Mouse (Mus musculus) midbrain, postnatal 0 days (tissue): ENCODE data around the gene Ccr8. TPM values are rescaled to one million over a fixed set of nuclear protein-coding genes. Genes with fewer than 3 reads are reported as not detected.
"Not testable (repeated sequence)": the region's sequence is repeated elsewhere in the genome, so short reads cannot be mapped to it uniquely, and the experiment has no call there.

ENCODE experiments used
- ATAC-seq: fragments of 200-750 bp; cut with Nextera tagmentation; 2 replicates; pipeline ENCODE4 v1.8.0; 2017; ENCODE audit warnings: moderate number of reproducible peaks, mild to moderate bottlenecking, moderate TSS enrichment, moderate library complexity; ENCODE audit not compliant: low FRiP score
- DNase-seq: peaks from one replicate; pipeline ENCODE4 v3.0.0-alpha.2; 2015; ENCODE audit warnings: low spot score
- H3K27ac ChIP-seq: fragments of 300-500 bp; sonication (generic); 2 replicates; pipeline ENCODE4 v1.5.1; 2014; ENCODE audit warnings: low read depth, mild to moderate bottlenecking, low read length, mixed read lengths
- H3K27me3 ChIP-seq: fragments of 300-500 bp; sonication (generic); 2 replicates; pipeline ENCODE4 v1.6.1; 2014; ENCODE audit warnings: low read length, control low read depth, mixed read lengths; ENCODE audit not compliant: insufficient read depth
- H3K36me3 ChIP-seq: fragments of 300-500 bp; sonication (generic); 2 replicates; pipeline ENCODE4 v1.6.1; 2014; ENCODE audit warnings: low read length, control low read depth, mixed read lengths; ENCODE audit not compliant: insufficient read depth
- H3K4me1 ChIP-seq: fragments of 300-500 bp; sonication (generic); 2 replicates; pipeline ENCODE4 v1.6.1; 2014; ENCODE audit warnings: mild to moderate bottlenecking, control low read depth, antibody characterized with exemption, low read length, mixed read lengths; ENCODE audit not compliant: insufficient read depth
- H3K4me2 ChIP-seq: fragments of 300-500 bp; sonication (generic); 2 replicates; pipeline ENCODE4 v1.6.1; 2014; ENCODE audit warnings: low read depth, mild to moderate bottlenecking, low read length, mixed read lengths; ENCODE audit not compliant: poor library complexity, severe bottlenecking
- H3K4me3 ChIP-seq: fragments of 300-500 bp; sonication (generic); 2 replicates; pipeline ENCODE4 v1.5.1; 2014; ENCODE audit warnings: low read depth, mild to moderate bottlenecking, low read length, moderate library complexity
- H3K9ac ChIP-seq: fragments of 300-500 bp; sonication (generic); replicated peaks from 2 replicates; pipeline ENCODE4 v1.6.1; 2014; ENCODE audit warnings: mild to moderate bottlenecking, low read length, moderate library complexity, mixed read lengths; ENCODE audit not compliant: poor library complexity, severe bottlenecking
- H3K9me3 ChIP-seq: fragments of 300-500 bp; sonication (generic); 2 replicates; pipeline ENCODE4 v1.6.1; 2016; ENCODE audit warnings: low read length, control low read depth
- CTCF ChIP-seq: IDR thresholded peaks from 2 replicates; pipeline ENCODE4 v1.5.1; 2016; ENCODE audit warnings: antibody characterized with exemption, mild to moderate bottlenecking
- WGBS: fragments of 180-500 bp; shearing (Covaris S2); extraction: QIAGEN DNeasy Blood & Tissue Kit; methylation state at CpG from one replicate; pipeline ENCODE4 v1.1.7; 2014; 5-methylcytosine and 5-hydroxymethylcytosine counted together
- polyA plus RNA-seq: library from polyadenylated mRNA; unstranded; fragments of >200 nt; fragmentation: Nextera tagmentation; extraction: Ambion mirVana; gene quantifications from 2 replicates; pipeline ENCODE4 v1.2.1, GENCODE M21; 2015
- total RNA-seq: library from RNA; depleted of rRNA; stranded (reverse); fragments of >200 nt; gene quantifications from 2 replicates; pipeline ENCODE4 v1.2.3, GENCODE M21; 2014

Gene Ccr8
- total and polyA plus RNA-seq, 2 experiments from 2014 or later: not detected

- Histone ChIP-seq H3K4me2 (no peak overlapping the region), H3K4me3 (no peak overlapping the region), H3K27me3 (no peaks in the 10 kb centered on the region), H3K9ac (no peak overlapping the region), H3K27ac (no peak overlapping the region), H3K4me1 (no peaks in the 10 kb centered on the region), H3K36me3 (no peaks in the 10 kb centered on the region), H3K9me3 (no peaks in the 10 kb centered on the region)
- 87% methylated on average over 13 of the region's 13 CpGs for WGBS
- ATAC-seq: no peak
- TF ChIP-seq CTCF: no peak
- no peak for DNase-seq
Observed at GRCm38 (mm10) chr9:120093701-120094100, 1.8 kb downstream of the Ccr8 start.

GRCm38 (mm10) chr9:120095886-120096285 is 4.0 kb downstream of the Ccr8 start:
- H3K9ac ChIP-seq: no peak overlapping the region
- no peaks in the 10 kb centered on the region for H3K36me3 ChIP-seq
- 69% methylated on average over 7 of the region's 7 CpGs for WGBS
- H3K27ac ChIP-seq: no peak overlapping the region
- H3K4me1 ChIP-seq: no peaks in the 10 kb centered on the region
- no peak for TF ChIP-seq CTCF
- H3K4me2 ChIP-seq: no peak overlapping the region
- H3K4me3 ChIP-seq: no peak overlapping the region
- H3K27me3 ChIP-seq: no peaks in the 10 kb centered on the region
- H3K9me3 ChIP-seq: no peaks in the 10 kb centered on the region
- DNase-seq: no peak
- ATAC-seq: no peak

- no peaks in the 10 kb centered on the region for H3K9me3 ChIP-seq
- H3K4me1 ChIP-seq: no peaks in the 10 kb centered on the region
- no peak overlapping the region for H3K4me3 ChIP-seq
- WGBS: 20% methylated on average over 7 of the region's 7 CpGs
- ATAC-seq (no peak), DNase-seq (peak; percentile 79)
- H3K27me3 ChIP-seq: no peaks in the 10 kb centered on the region
- no peak overlapping the region for H3K4me2 ChIP-seq
- TF ChIP-seq CTCF: peak; percentile 90
- H3K9ac ChIP-seq: no peak overlapping the region
- H3K27ac ChIP-seq: no peak overlapping the region
- H3K36me3 ChIP-seq: no peaks in the 10 kb centered on the region
Observed at GRCm38 (mm10) chr9:120098682-120099081, 6.8 kb downstream of the Ccr8 start.

- H3K36me3 ChIP-seq: no peaks in the 10 kb centered on the region
- no peak for TF ChIP-seq CTCF
- no peaks in the 10 kb centered on the region for H3K9me3 ChIP-seq
- no peak overlapping the region for H3K27ac ChIP-seq
- DNase-seq (no peak), ATAC-seq (no peak)
- H3K4me1 ChIP-seq: no peaks in the 10 kb centered on the region
- no peaks in the 10 kb centered on the region for H3K27me3 ChIP-seq
- no peak overlapping the region for H3K4me2 ChIP-seq
- 90% methylated on average over 8 of the region's 8 CpGs for WGBS
- H3K4me3 ChIP-seq: no peak overlapping the region
- H3K9ac ChIP-seq: no peak overlapping the region
Observed at GRCm38 (mm10) chr9:120099304-120099703, 7.4 kb downstream of the Ccr8 start.

GRCm38 (mm10) chr9:120101165-120101564 is 9.3 kb downstream of the Ccr8 start:
- DNase-seq (no peak), ATAC-seq (no peak)
- H3K9me3 ChIP-seq: no peaks in the 10 kb centered on the region
- no peak overlapping the region for H3K4me2 ChIP-seq
- H3K4me3 ChIP-seq: no peak overlapping the region
- 96% methylated on average over 2 of the region's 2 CpGs for WGBS
- no peak overlapping the region for H3K27ac ChIP-seq
- no peak for TF ChIP-seq CTCF
- no peaks in the 10 kb centered on the region for H3K27me3 ChIP-seq
- no peak overlapping the region for H3K9ac ChIP-seq
- H3K4me1 ChIP-seq: no peaks in the 10 kb centered on the region
- no peaks in the 10 kb centered on the region for H3K36me3 ChIP-seq

GRCm38 (mm10) chr9:120108953-120109352 is 17.0 kb downstream of the Ccr8 start:
- not testable (repeated sequence) for H3K9me3 ChIP-seq, H3K27ac ChIP-seq, H3K4me3 ChIP-seq, H3K27me3 ChIP-seq, H3K9ac ChIP-seq, H3K4me2 ChIP-seq, H3K36me3 ChIP-seq, DNase-seq, ATAC-seq, H3K4me1 ChIP-seq
- WGBS: 96% methylated on average over 12 of the region's 12 CpGs
